Mouse (Mus musculus) limb, embryonic 11.5 days (tissue): ENCODE results near the gene Bad. TPM values are rescaled to one million over a fixed set of nuclear protein-coding genes. Genes with fewer than 3 reads are reported as not detected.

ENCODE experiments used
- ATAC-seq: fragments of 200-750 bp; cut with Nextera tagmentation; 2 replicates; pipeline ENCODE4 v1.8.0; 2017; ENCODE audit warnings: low read depth; ENCODE audit not compliant: insufficient number of reproducible peaks, low FRiP score, low TSS enrichment
- DNase-seq: peaks from one replicate; pipeline ENCODE4 v3.0.0-alpha.2; 2015; ENCODE audit warnings: low spot score
- H3K27ac ChIP-seq: fragments of 300-500 bp; sonication (generic); replicated peaks from 2 replicates; pipeline ENCODE4 v1.5.1; 2014; ENCODE audit warnings: low read depth, mild to moderate bottlenecking, low read length
- H3K27me3 ChIP-seq: fragments of 300-500 bp; sonication (generic); 2 replicates; pipeline ENCODE4 v1.6.1; 2014; ENCODE audit warnings: mild to moderate bottlenecking, low read length, mixed read lengths; ENCODE audit not compliant: control insufficient read depth, insufficient read depth
- H3K36me3 ChIP-seq: fragments of 300-500 bp; sonication (generic); 2 replicates; pipeline ENCODE4 v1.6.1; 2014; ENCODE audit warnings: mild to moderate bottlenecking, low read length, moderate library complexity, mixed read lengths; ENCODE audit not compliant: control insufficient read depth, insufficient read depth
- H3K4me1 ChIP-seq: fragments of 300-500 bp; sonication (generic); 2 replicates; pipeline ENCODE4 v1.6.1; 2014; ENCODE audit warnings: low read length, mixed read lengths; ENCODE audit not compliant: control insufficient read depth, insufficient read depth
- H3K4me2 ChIP-seq: fragments of 300-500 bp; sonication (generic); 2 replicates; pipeline ENCODE4 v1.6.1; 2014; ENCODE audit warnings: low read depth, mild to moderate bottlenecking, moderate library complexity; ENCODE audit not compliant: severe bottlenecking
- H3K4me3 ChIP-seq: fragments of 300-500 bp; sonication (generic); 2 replicates; pipeline ENCODE4 v1.5.1; 2014; ENCODE audit warnings: low read depth, low read length
- H3K9ac ChIP-seq: fragments of 300-500 bp; sonication (generic); 2 replicates; pipeline ENCODE4 v1.6.1; 2014; ENCODE audit warnings: mild to moderate bottlenecking, low read length
- H3K9me3 ChIP-seq: fragments of 300-500 bp; sonication (generic); 2 replicates; pipeline ENCODE4 v1.6.1; 2016; ENCODE audit warnings: low read length; ENCODE audit not compliant: control insufficient read depth
- WGBS: fragments of 180-500 bp; shearing (Covaris S2); extraction: QIAGEN DNeasy Blood & Tissue Kit; methylation state at CpG from one replicate; pipeline ENCODE4 v1.1.7; 2014; 5-methylcytosine and 5-hydroxymethylcytosine counted together
- polyA plus RNA-seq: library from polyadenylated mRNA; unstranded; fragments of >200 nt; fragmentation: Nextera tagmentation; extraction: Ambion mirVana; gene quantifications from 2 replicates; pipeline ENCODE4 v1.2.1, GENCODE M21; 2014

The Bad gene
- polyA plus RNA-seq, 1 experiment from 2014 or later, result 51.7 TPM

- Histone ChIP-seq H3K27me3 (no peaks in the 10 kb centered on the region; the same call in 1 of the 2 replicates), H3K4me2 (no peak overlapping the region), H3K4me1 (peaks cover 38% of the 10 kb centered on the region), H3K9ac (no peak overlapping the region), H3K36me3 (peaks cover under 1% of the 10 kb centered on the region; the same call in 1 of the 2 replicates), H3K9me3 (no peaks in the 10 kb centered on the region), H3K4me3 (no peak overlapping the region), H3K27ac (no peak overlapping the region)
- 79% methylated on average over 13 of the region's 13 CpGs for WGBS
- no peak for ATAC-seq
- DNase-seq, result no peak
Observed at GRCm38 (mm10) chr19:6972247-6972917, 30.7 kb downstream of the Bad start.

GRCm38 (mm10) chr19:6973581-6974190, 32.0 kb downstream of the Bad start:
- WGBS, result 37% methylated on average over 12 of the region's 12 CpGs
- Histone ChIP-seq H3K4me1 (peaks cover 36% of the 10 kb centered on the region), H3K27ac (no peak overlapping the region), H3K4me3 (peak overlapping the region; percentile 54), H3K27me3 (no peaks in the 10 kb centered on the region; the same call in 1 of the 2 replicates), H3K9me3 (no peaks in the 10 kb centered on the region), H3K36me3 (peaks cover 9% of the 10 kb centered on the region; the same call in 1 of the 2 replicates), H3K9ac (no peak overlapping the region), H3K4me2 (peak overlapping the region; percentile 94)
- DNase-seq (no peak), ATAC-seq (no peak)

GRCm38 (mm10) chr19:6974211-6975205, 32.8 kb downstream of the Bad start, which contains the start of gene Ppp1r14b:
Gene Ppp1r14b, plus strand, starts transcription at chr19:6974968.
- WGBS, result under 1% methylated on average over 51 of the region's 84 CpGs
- ATAC-seq, result peak; percentile 40
- H3K4me3 ChIP-seq, result peak within 1 kb of the TSS; percentile 54
- H3K36me3 ChIP-seq, result peaks cover 9% of the 10 kb centered on the region; the same call in 1 of the 2 replicates
- H3K27me3 ChIP-seq, result no peaks in the 10 kb centered on the region
- DNase-seq, result peak; percentile 91
- no peaks in the 10 kb centered on the region for H3K9me3 ChIP-seq
- peak within 1 kb of the TSS; percentile 68 for H3K9ac ChIP-seq
- peaks cover 35% of the 10 kb centered on the region for H3K4me1 ChIP-seq
- H3K4me2 ChIP-seq, result peak within 1 kb of the TSS; percentile 94
- H3K27ac ChIP-seq, result peak within 1 kb of the TSS; percentile 73

- no peaks in the 10 kb centered on the region for H3K9me3 ChIP-seq
- peak within 1 kb of the TSS; percentile 94 for H3K4me2 ChIP-seq
- H3K4me3 ChIP-seq, result peak within 1 kb of the TSS; percentile 54
- H3K27me3 ChIP-seq, result no peaks in the 10 kb centered on the region
- WGBS, result under 1% methylated on average over 16 of the region's 16 CpGs
- H3K4me1 ChIP-seq, result peaks cover 26% of the 10 kb centered on the region
- H3K36me3 ChIP-seq, result peaks cover 11% of the 10 kb centered on the region; the same call in 1 of the 2 replicates
- ATAC-seq, result no peak
- peak within 1 kb of the TSS; percentile 56 for H3K27ac ChIP-seq
- DNase-seq, result peak; percentile 72
- peak within 1 kb of the TSS; percentile 68 for H3K9ac ChIP-seq
Observed at GRCm38 (mm10) chr19:6975537-6976521, 34.2 kb downstream of the Bad start, which contains the start of gene Plcb3. Gene Plcb3, minus strand, starts transcription at chr19:6976470.

GRCm38 (mm10) chr19:6977759-6978638, 36.3 kb downstream of the Bad start:
- H3K4me3 ChIP-seq, result 0 out of 2 replicates have a peak overlapping the region, but pooled peaks have one; percentile 5
- peaks cover 17% of the 10 kb centered on the region; the same call in 1 of the 2 replicates for H3K36me3 ChIP-seq
- no peak overlapping the region for H3K27ac ChIP-seq
- WGBS, result 82% methylated on average over 13 of the region's 13 CpGs
- no peak overlapping the region for H3K4me2 ChIP-seq
- peaks cover 18% of the 10 kb centered on the region for H3K4me1 ChIP-seq
- DNase-seq (no peak), ATAC-seq (no peak)
- H3K9ac ChIP-seq, result peak overlapping the region; percentile 22; the same call in 1 of the 2 replicates
- no peaks in the 10 kb centered on the region for H3K9me3 ChIP-seq
- no peaks in the 10 kb centered on the region for H3K27me3 ChIP-seq

- Histone ChIP-seq H3K9ac (peak overlapping the region; percentile 22; the same call in 1 of the 2 replicates), H3K9me3 (no peaks in the 10 kb centered on the region), H3K4me3 (peak overlapping the region; percentile 56; the same call in 1 of the 2 replicates), H3K27ac (no peak overlapping the region), H3K4me2 (peak overlapping the region; percentile 71; the same call in 1 of the 2 replicates), H3K4me1 (peaks cover 18% of the 10 kb centered on the region), H3K27me3 (no peaks in the 10 kb centered on the region), H3K36me3 (peaks cover 17% of the 10 kb centered on the region)
- DNase-seq, result no peak
- WGBS, result 46% methylated on average over 3 of the region's 3 CpGs
- ATAC-seq, result no peak
Observed at GRCm38 (mm10) chr19:6978639-6978974, 36.9 kb downstream of the Bad start.
